Mouse (Mus musculus): ENCODE data around the gene Tmem88. TPM values are rescaled to one million over a fixed set of nuclear protein-coding genes. Genes with fewer than 3 reads are reported as not detected.

The Tmem88 gene
- polyA plus RNA-seq, 1 experiment: 39.5 TPM

GRCm38 (mm10) chr11:69362021-69362420 is 36.0 kb downstream of the Tmem88 start:
- no peak for DNase-seq (ENCODE audit: low read depth)

- DNase-seq (ENCODE audit: low read depth): no peak
Measured at GRCm38 (mm10) chr11:69357690-69358089, 40.3 kb downstream of the Tmem88 start.

GRCm38 (mm10) chr11:69356544-69356943 is 41.5 kb downstream of the Tmem88 start:
- no peak for DNase-seq (ENCODE audit: low read depth)

Other genes with a start within 250 kb of the Tmem88 start
- gene Alox12b, start 241.2 kb downstream of the Tmem88 start, polyA plus RNA-seq (2012; rRNA removed): not detected in 2 replicates
- gene Alox8, start 200.4 kb downstream of the Tmem88 start, polyA plus RNA-seq (2012; rRNA removed): not detected in 2 replicates
- gene Gucy2e, start 161.2 kb downstream of the Tmem88 start, polyA plus RNA-seq (2012; rRNA removed): 0.04 and 0.05 TPM in 2 replicates
- 6.8 and 7.0 TPM in 2 replicates for gene Cntrob, start 74.5 kb downstream of the Tmem88 start, polyA plus RNA-seq (2012; rRNA removed)
- gene Trappc1, start 74.3 kb downstream of the Tmem88 start, polyA plus RNA-seq (2012; rRNA removed): 66.2 and 80.4 TPM in 2 replicates
- gene Kcnab3, start 72.0 kb downstream of the Tmem88 start, polyA plus RNA-seq (2012; rRNA removed): 0.76 and 0.94 TPM in 2 replicates
- 0.66 and 1.5 TPM in 2 replicates for gene Rnf227, start 57.8 kb downstream of the Tmem88 start, polyA plus RNA-seq (2012; rRNA removed)
- gene Chd3, start 28.8 kb downstream of the Tmem88 start, polyA plus RNA-seq (2012; rRNA removed): 66.3 and 80.2 TPM in 2 replicates
- 195 and 269 TPM in 2 replicates for gene Naa38, start 2.7 kb downstream of the Tmem88 start, polyA plus RNA-seq (2012; rRNA removed)
- 31.8 and 36.2 TPM in 2 replicates for gene Cyb5d1, start 2.6 kb downstream of the Tmem88 start, polyA plus RNA-seq (2012; rRNA removed)
- gene Kdm6b, start 15.4 kb upstream of the Tmem88 start, polyA plus RNA-seq (2012; rRNA removed): 7.3 and 17.3 TPM in 2 replicates
- 0.88 and 1.1 TPM in 2 replicates for gene Dnah2, start 150.9 kb upstream of the Tmem88 start, polyA plus RNA-seq (2012; rRNA removed)
- 0.93 and 1.1 TPM in 2 replicates for gene Efnb3, start 162.0 kb upstream of the Tmem88 start, polyA plus RNA-seq (2012; rRNA removed)
- 13.1 and 14.9 TPM in 2 replicates for gene Wrap53, start 182.0 kb upstream of the Tmem88 start, polyA plus RNA-seq (2012; rRNA removed)
- gene Trp53, start 182.1 kb upstream of the Tmem88 start, polyA plus RNA-seq (2012; rRNA removed): 58.2 and 62.0 TPM in 2 replicates
- 12.5 and 18.1 TPM in 2 replicates for gene Atp1b2, start 207.7 kb upstream of the Tmem88 start, polyA plus RNA-seq (2012; rRNA removed)
- not detected in 2 replicates for gene Shbg, start 219.7 kb upstream of the Tmem88 start, polyA plus RNA-seq (2012; rRNA removed)
- gene Sat2, start 223.8 kb upstream of the Tmem88 start, polyA plus RNA-seq (2012; rRNA removed): 10.3 and 11.2 TPM in 2 replicates
- 69.7 and 80.8 TPM in 2 replicates for gene Fxr2, start 234.8 kb upstream of the Tmem88 start, polyA plus RNA-seq (2012; rRNA removed)